Mouse (Mus musculus) hindbrain, postnatal 0 days (tissue): ENCODE data around the gene Tagln3. TPM values are rescaled to one million over a fixed set of nuclear protein-coding genes. Genes with fewer than 3 reads are reported as not detected.

Experiments used
- ATAC-seq: fragments of 200-750 bp; cut with Nextera tagmentation; 2 replicates; pipeline ENCODE4 v1.8.0; 2017; ENCODE audit warnings: mild to moderate bottlenecking, moderate TSS enrichment, moderate library complexity
- DNase-seq: peaks from one replicate; pipeline ENCODE4 v3.0.0-alpha.2; 2015; ENCODE audit warnings: low spot score
- H3K27ac ChIP-seq: fragments of 300-500 bp; sonication (generic); 2 replicates; pipeline ENCODE4 v1.5.1; 2014; ENCODE audit warnings: mild to moderate bottlenecking
- H3K27me3 ChIP-seq: fragments of 300-500 bp; sonication (generic); 2 replicates; pipeline ENCODE4 v1.6.1; 2014; ENCODE audit warnings: low read length, mixed read lengths; ENCODE audit not compliant: insufficient read depth
- H3K36me3 ChIP-seq: fragments of 300-500 bp; sonication (generic); 2 replicates; pipeline ENCODE4 v1.6.1; 2014; ENCODE audit warnings: low read length, mixed read lengths; ENCODE audit not compliant: insufficient read depth
- H3K4me1 ChIP-seq: fragments of 300-500 bp; sonication (generic); 2 replicates; pipeline ENCODE4 v1.6.1; 2014; ENCODE audit warnings: antibody characterized with exemption, low read length, mixed read lengths; ENCODE audit not compliant: insufficient read depth
- H3K4me2 ChIP-seq: fragments of 300-500 bp; sonication (generic); 2 replicates; pipeline ENCODE4 v1.6.1; 2014; ENCODE audit warnings: low read depth, mild to moderate bottlenecking, low read length, moderate library complexity, mixed read lengths
- H3K4me3 ChIP-seq: fragments of 300-500 bp; sonication (generic); 2 replicates; pipeline ENCODE4 v1.5.1; 2014; ENCODE audit warnings: low read length
- H3K9ac ChIP-seq: fragments of 300-500 bp; sonication (generic); replicated peaks from 2 replicates; pipeline ENCODE4 v1.6.1; 2014; ENCODE audit warnings: mild to moderate bottlenecking, low read length, moderate library complexity, mixed read lengths
- H3K9me3 ChIP-seq: fragments of 300-500 bp; sonication (generic); 2 replicates; pipeline ENCODE4 v1.6.1; 2016; ENCODE audit warnings: low read length, mixed read lengths
- CTCF ChIP-seq: IDR thresholded peaks from 2 replicates; pipeline ENCODE4 v1.5.1; 2016; ENCODE audit warnings: antibody characterized with exemption, control low read depth, low read depth
- polyA plus RNA-seq: library from polyadenylated mRNA; unstranded; fragments of >200 nt; fragmentation: Nextera tagmentation; extraction: Ambion mirVana; gene quantifications from 2 replicates; pipeline ENCODE4 v1.2.1, GENCODE M21; 2015
- total RNA-seq: library from RNA; depleted of rRNA; stranded (reverse); fragments of >200 nt; gene quantifications from 2 replicates; pipeline ENCODE4 v1.2.3, GENCODE M21; 2014; rRNA removed

Tagln3 gene
- total and polyA plus RNA-seq, 2 experiments from 2014 or later, result 198 to 302 TPM

GRCm38 (mm10) chr16:45662381-45662780 is 62.0 kb downstream of the Tagln3 start:
- ATAC-seq, result no peak
- Histone ChIP-seq H3K9me3 (no peaks in the 10 kb centered on the region), H3K9ac (no peak overlapping the region), H3K4me3 (no peak overlapping the region), H3K4me1 (no peaks in the 10 kb centered on the region), H3K36me3 (no peaks in the 10 kb centered on the region), H3K27ac (no peak overlapping the region), H3K4me2 (no peak overlapping the region), H3K27me3 (no peaks in the 10 kb centered on the region)
- TF ChIP-seq CTCF, result no peak
- no peak for DNase-seq

Other genes starting within 250 kb of the Tagln3 start
- gene Gm609, start 231.6 kb downstream of the Tagln3 start, total RNA-seq, result not detected in 2 replicates
- gene Gm609, start 231.6 kb downstream of the Tagln3 start, polyA plus RNA-seq, result 0.05 TPM in 1 of 2 replicates, not detected in the other
- not detected in 2 replicates for gene Gm17783, start 192.6 kb downstream of the Tagln3 start, total RNA-seq
- not detected in 2 replicates for gene Gm17783, start 192.6 kb downstream of the Tagln3 start, polyA plus RNA-seq
- not detected in 2 replicates for gene Slc9c1, start 189.3 kb downstream of the Tagln3 start, total RNA-seq
- not detected in 2 replicates for gene Slc9c1, start 189.3 kb downstream of the Tagln3 start, polyA plus RNA-seq
- gene Gcsam, start 114.2 kb downstream of the Tagln3 start, total RNA-seq, result not detected in 2 replicates
- not detected in 2 replicates for gene Gcsam, start 114.2 kb downstream of the Tagln3 start, polyA plus RNA-seq
- gene BC016579, start 70.5 kb downstream of the Tagln3 start, total RNA-seq, result not detected in 2 replicates
- not detected in 2 replicates for gene BC016579, start 70.5 kb downstream of the Tagln3 start, polyA plus RNA-seq
- gene Tmprss7, start 30.9 kb downstream of the Tagln3 start, total RNA-seq, result 0.58 and 0.73 TPM in 2 replicates
- gene Tmprss7, start 30.9 kb downstream of the Tagln3 start, polyA plus RNA-seq, result 0.55 and 0.59 TPM in 2 replicates
- 19.0 and 21.7 TPM in 2 replicates for gene Abhd10, start 18.3 kb upstream of the Tagln3 start, total RNA-seq
- 34.4 and 36.2 TPM in 2 replicates for gene Abhd10, start 18.3 kb upstream of the Tagln3 start, polyA plus RNA-seq
- 3.3 and 4.5 TPM in 2 replicates for gene Phldb2, start 229.0 kb upstream of the Tagln3 start, total RNA-seq
- 6.2 and 7.2 TPM in 2 replicates for gene Phldb2, start 229.0 kb upstream of the Tagln3 start, polyA plus RNA-seq